Mouse (Mus musculus): ENCODE measurements around the gene Scaf4.

GRCm38 (mm10) chr16:90221441-90222070 lies 62.7 kb downstream of the Scaf4 start:
- no peak for TF ChIP-seq CTCF (IDR thresholded peaks at IDR 0.05; ENCODE audit: control insufficient read depth, insufficient read depth, insufficient read length)
- no peak for TF ChIP-seq CEBPB (IDR thresholded peaks at IDR 0.05; ENCODE audit: low read depth)
